Mouse (Mus musculus) testis, postnatal 14 days (tissue): ENCODE results near the gene Mid1.

ENCODE experiments used
- DNase-seq: peaks from one replicate; pipeline ENCODE4 v3.0.0; 2021; ENCODE audit warnings: low spot score

The Mid1 gene

GRCm38 (mm10) chrX:169685131-169685530 is at the start of gene Mid1:
TSS of gene Mid1 (plus strand) at chrX:169685199.
- peak; percentile 15 for DNase-seq

GRCm38 (mm10) chrX:169673056-169673455 is 11.9 kb upstream of the Mid1 start:
- DNase-seq = no peak

- DNase-seq = no peak
These were observed 8.7 kb upstream of the Mid1 start for GRCm38 (mm10) chrX:169676313-169676712.

GRCm38 (mm10) chrX:169685731-169686130 is 732 bp downstream of the Mid1 start:
- no peak for DNase-seq

- no peak for DNase-seq
These were observed 6.2 kb downstream of the Mid1 start for GRCm38 (mm10) chrX:169691217-169691616.

- no peak for DNase-seq
These were observed 6.7 kb downstream of the Mid1 start for GRCm38 (mm10) chrX:169691675-169692074.

- DNase-seq = no peak
These were observed 7.4 kb downstream of the Mid1 start for GRCm38 (mm10) chrX:169692225-169692909.

- no peak for DNase-seq
These were observed 19.1 kb downstream of the Mid1 start for GRCm38 (mm10) chrX:169704016-169704602.

GRCm38 (mm10) chrX:169723511-169723910 is 38.5 kb downstream of the Mid1 start:
- no peak for DNase-seq

- no peak for DNase-seq
These were observed 50.5 kb downstream of the Mid1 start for GRCm38 (mm10) chrX:169735387-169735969.

- DNase-seq = no peak
These were observed 73.0 kb downstream of the Mid1 start for GRCm38 (mm10) chrX:169758001-169758400.

GRCm38 (mm10) chrX:169779535-169779934 is 94.5 kb downstream of the Mid1 start, which contains the start of gene 4933400A11Rik:
TSS of gene 4933400A11Rik (minus strand) at chrX:169779635.
- no peak for DNase-seq

- no peak for DNase-seq
These were observed 104.7 kb downstream of the Mid1 start for GRCm38 (mm10) chrX:169789702-169790101.

- DNase-seq = no peak
These were observed 107.9 kb downstream of the Mid1 start for GRCm38 (mm10) chrX:169792879-169793278.

- DNase-seq = no peak
These were observed 109.4 kb downstream of the Mid1 start for GRCm38 (mm10) chrX:169794421-169794820.

GRCm38 (mm10) chrX:169794831-169795311 is 109.9 kb downstream of the Mid1 start:
- DNase-seq = no peak

GRCm38 (mm10) chrX:169797148-169797547 is 112.1 kb downstream of the Mid1 start:
- no peak for DNase-seq

- peak; percentile 12 for DNase-seq
These were observed 114.1 kb downstream of the Mid1 start for GRCm38 (mm10) chrX:169798987-169799680.

GRCm38 (mm10) chrX:169800238-169800637 is 115.2 kb downstream of the Mid1 start:
- no peak for DNase-seq

- DNase-seq = no peak
These were observed 120.8 kb downstream of the Mid1 start for GRCm38 (mm10) chrX:169805791-169806190.

- DNase-seq = no peak
These were observed 122.7 kb downstream of the Mid1 start for GRCm38 (mm10) chrX:169807744-169808143.

- no peak for DNase-seq
These were observed 126.3 kb downstream of the Mid1 start for GRCm38 (mm10) chrX:169811318-169811717.

GRCm38 (mm10) chrX:169811783-169812182 is 126.8 kb downstream of the Mid1 start:
- DNase-seq = no peak
